Mouse (Mus musculus): Measurements from ENCODE around the gene Snrpg.
"Not testable (repeated sequence)": the region's sequence is repeated elsewhere in the genome, so short reads cannot be mapped to it uniquely, and the experiment has no call there.

Gene Snrpg

GRCm38 (mm10) chr6:86370764-86371339 is at the start of gene Snrpg:
Snrpg (plus strand) TSS chr6:86371304.
- DNase-seq: no peak

GRCm38 (mm10) chr6:86322031-86322563 is 49.0 kb upstream of the Snrpg start:
- peak; percentile 42 for DNase-seq

GRCm38 (mm10) chr6:86322991-86323390 is 48.1 kb upstream of the Snrpg start:
- no peak for DNase-seq

- no peak for DNase-seq
These were observed 46.7 kb upstream of the Snrpg start for GRCm38 (mm10) chr6:86324400-86324799.

GRCm38 (mm10) chr6:86325646-86326045 is 45.5 kb upstream of the Snrpg start:
- no peak for DNase-seq

GRCm38 (mm10) chr6:86326866-86327265 is 44.2 kb upstream of the Snrpg start:
- peak; percentile 83 for DNase-seq

GRCm38 (mm10) chr6:86328369-86328768 is 42.7 kb upstream of the Snrpg start:
- DNase-seq: no peak

GRCm38 (mm10) chr6:86329943-86330342 is 41.2 kb upstream of the Snrpg start:
- no peak for DNase-seq

- DNase-seq: no peak
These were observed 35.8 kb upstream of the Snrpg start for GRCm38 (mm10) chr6:86335121-86335849.

GRCm38 (mm10) chr6:86335860-86336259 is 35.2 kb upstream of the Snrpg start:
- no peak for DNase-seq

GRCm38 (mm10) chr6:86336340-86336739 is 34.8 kb upstream of the Snrpg start:
- not testable (repeated sequence) for DNase-seq

GRCm38 (mm10) chr6:86343656-86344055 is 27.4 kb upstream of the Snrpg start:
- no peak for DNase-seq

- no peak for DNase-seq
These were observed 25.0 kb upstream of the Snrpg start for GRCm38 (mm10) chr6:86346063-86346462.

- DNase-seq: peak; percentile 45
These were observed 21.8 kb upstream of the Snrpg start for GRCm38 (mm10) chr6:86349257-86349656.

- no peak for DNase-seq
These were observed 16.2 kb upstream of the Snrpg start for GRCm38 (mm10) chr6:86354948-86355347.

- DNase-seq: no peak
These were observed 14.1 kb upstream of the Snrpg start for GRCm38 (mm10) chr6:86356956-86357355.

GRCm38 (mm10) chr6:86360691-86361090 is 10.4 kb upstream of the Snrpg start:
- DNase-seq: no peak

GRCm38 (mm10) chr6:86361373-86361772 is 9.7 kb upstream of the Snrpg start:
- no peak for DNase-seq

GRCm38 (mm10) chr6:86364442-86365141 is 6.5 kb upstream of the Snrpg start:
- peak; percentile 73 for DNase-seq

- peak; percentile 94 for DNase-seq
These were observed 5.6 kb upstream of the Snrpg start, which contains the start of gene Fam136a for GRCm38 (mm10) chr6:86365371-86366124. Fam136a (plus strand) TSS chr6:86365646.

GRCm38 (mm10) chr6:86366125-86366852 is 4.8 kb upstream of the Snrpg start:
- DNase-seq: peak; percentile 47

GRCm38 (mm10) chr6:86366853-86367249 is 4.3 kb upstream of the Snrpg start:
- no peak for DNase-seq
